Mouse (Mus musculus) C2C12 (cell line): ENCODE measurements around the gene Amer2. TPM values are rescaled to one million over a fixed set of nuclear protein-coding genes. Genes with fewer than 3 reads are reported as not detected.

Experiments used
- H3K27me3 ChIP-seq: one replicate; pipeline ENCODE4 v1.6.1; 2011; ENCODE audit not compliant: control insufficient read depth, insufficient read depth, insufficient read length
- H3K36me3 ChIP-seq: one replicate; pipeline ENCODE4 v1.6.1; 2011; ENCODE audit not compliant: control insufficient read depth, insufficient read depth
- H3K4me3 ChIP-seq: one replicate; pipeline ENCODE4 v1.5.1; 2011; ENCODE audit warnings: mild to moderate bottlenecking, control low read depth; ENCODE audit not compliant: poor library complexity, insufficient read depth, severe bottlenecking
- H3K79me2 ChIP-seq: one replicate; pipeline ENCODE4 v1.6.1; 2011; ENCODE audit not compliant: control insufficient read depth, insufficient read depth
- H3K79me3 ChIP-seq: one replicate; pipeline ENCODE4 v1.6.1; 2011; ENCODE audit warnings: low read depth, control low read depth
- H3ac ChIP-seq: one replicate; pipeline ENCODE3; 2011; ENCODE audit warnings: low read depth; ENCODE audit not compliant: control insufficient read depth, insufficient read length
- CEBPB ChIP-seq: IDR thresholded peaks from one replicate; pipeline ENCODE4 v1.6.1; 2011; ENCODE audit warnings: low read depth, mild to moderate bottlenecking, control low read depth, moderate library complexity
- CTCF ChIP-seq: IDR thresholded peaks from one replicate; pipeline ENCODE4 v1.5.1; 2011; ENCODE audit not compliant: control insufficient read depth, insufficient read depth, insufficient read length
- FOSL1 ChIP-seq: IDR thresholded peaks from one replicate; pipeline ENCODE4 v1.8.0; 2011; ENCODE audit warnings: mild to moderate bottlenecking, low read length; ENCODE audit not compliant: poor library complexity, insufficient read depth, severe bottlenecking
- MAX ChIP-seq: IDR thresholded peaks from one replicate; pipeline ENCODE4 v1.6.1; 2011; ENCODE audit warnings: mild to moderate bottlenecking, control low read depth
- MYOD1 ChIP-seq: IDR thresholded peaks from one replicate; pipeline ENCODE4 v1.6.1; 2011; ENCODE audit warnings: low read depth; ENCODE audit not compliant: control insufficient read depth, insufficient read length
- MYOG ChIP-seq: IDR thresholded peaks from one replicate; pipeline ENCODE4 v1.6.1; 2011; ENCODE audit not compliant: control insufficient read depth, insufficient read length; ENCODE audit errors: extremely low read depth
- USF1 ChIP-seq: IDR thresholded peaks from one replicate; pipeline ENCODE4 v1.6.1; 2011; ENCODE audit warnings: low read depth, mild to moderate bottlenecking, control low read depth, moderate library complexity
- polyA plus RNA-seq: library from polyadenylated mRNA; unstranded; fragments of >200 nt; fragmentation: generic; extraction: Trizol; gene quantifications from one replicate; pipeline ENCODE4 v1.2.1, GENCODE M21; 2012; ENCODE audit warnings: missing spikeins

Gene Amer2
- polyA plus RNA-seq, 1 experiment, result under 0.01 TPM

- Histone ChIP-seq H3K27me3 (no peaks in the 10 kb centered on the region), H3ac (no peak overlapping the region), H3K79me2 (no peaks in the 10 kb centered on the region), H3K79me3 (no peaks in the 10 kb centered on the region), H3K36me3 (no peaks in the 10 kb centered on the region), H3K4me3 (no peak overlapping the region)
- TF ChIP-seq MYOG (no peak), FOSL1 (no peak), USF1 (no peak), CEBPB (no peak), MAX (no peak)
Measured at GRCm38 (mm10) chr14:60425553-60425952, 52.5 kb downstream of the Amer2 start.

- Histone ChIP-seq H3K79me3 (no peaks in the 10 kb centered on the region), H3K36me3 (no peaks in the 10 kb centered on the region), H3K27me3 (no peaks in the 10 kb centered on the region), H3K79me2 (no peaks in the 10 kb centered on the region), H3ac (no peak overlapping the region), H3K4me3 (no peak overlapping the region)
- TF ChIP-seq MYOG (no peak), CEBPB (no peak), MYOD1 (no peak), MAX (no peak), CTCF (no peak), FOSL1 (no peak), USF1 (no peak)
Measured at GRCm38 (mm10) chr14:60427896-60428295, 54.8 kb downstream of the Amer2 start.

- no peak overlapping the region for H3ac ChIP-seq
- H3K27me3 ChIP-seq, result no peaks in the 10 kb centered on the region
- no peak for TF ChIP-seq FOSL1
- no peak for TF ChIP-seq MAX
- H3K79me3 ChIP-seq, result no peaks in the 10 kb centered on the region
- H3K36me3 ChIP-seq, result no peaks in the 10 kb centered on the region
- H3K4me3 ChIP-seq, result no peak overlapping the region
- no peaks in the 10 kb centered on the region for H3K79me2 ChIP-seq
Measured at GRCm38 (mm10) chr14:60429513-60429912, 56.5 kb downstream of the Amer2 start.

DNA sequence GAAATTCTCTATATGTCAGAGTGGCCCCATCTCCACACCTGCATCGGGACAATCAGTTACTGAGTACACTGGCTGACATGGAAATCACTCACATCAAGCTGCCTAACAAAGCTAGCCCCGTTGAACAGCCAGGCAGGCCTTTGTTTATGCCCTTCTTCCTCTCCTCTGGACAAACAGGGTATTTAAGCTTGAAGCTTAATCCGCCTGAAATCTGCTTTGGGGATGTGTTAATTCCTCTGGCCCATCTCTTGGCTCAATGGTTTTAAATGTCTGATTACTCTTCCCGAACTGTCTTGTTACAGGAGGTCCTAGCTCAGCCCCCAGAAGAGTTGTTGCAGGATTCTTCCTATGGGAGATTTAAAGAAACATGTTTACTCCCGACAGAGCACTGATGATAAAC, 58.5 kb downstream of the Amer2 start:
- TF ChIP-seq CEBPB (no peak), FOSL1 (no peak), MAX (no peak), MYOD1 (no peak), CTCF (no peak), MYOG (no peak), USF1 (no peak)
- Histone ChIP-seq H3K79me2 (no peaks in the 10 kb centered on the region), H3ac (no peak overlapping the region), H3K4me3 (no peak overlapping the region), H3K36me3 (no peaks in the 10 kb centered on the region), H3K79me3 (no peaks in the 10 kb centered on the region), H3K27me3 (no peaks in the 10 kb centered on the region)

GRCm38 (mm10) chr14:60432136-60432535, 59.1 kb downstream of the Amer2 start:
- no peaks in the 10 kb centered on the region for H3K79me3 ChIP-seq
- H3K79me2 ChIP-seq, result no peaks in the 10 kb centered on the region
- no peak overlapping the region for H3ac ChIP-seq
- H3K36me3 ChIP-seq, result no peaks in the 10 kb centered on the region
- TF ChIP-seq CTCF (no peak), MYOD1 (no peak), CEBPB (no peak), FOSL1 (no peak), MYOG (no peak), MAX (no peak), USF1 (no peak)
- no peak overlapping the region for H3K4me3 ChIP-seq
- no peaks in the 10 kb centered on the region for H3K27me3 ChIP-seq

DNA sequence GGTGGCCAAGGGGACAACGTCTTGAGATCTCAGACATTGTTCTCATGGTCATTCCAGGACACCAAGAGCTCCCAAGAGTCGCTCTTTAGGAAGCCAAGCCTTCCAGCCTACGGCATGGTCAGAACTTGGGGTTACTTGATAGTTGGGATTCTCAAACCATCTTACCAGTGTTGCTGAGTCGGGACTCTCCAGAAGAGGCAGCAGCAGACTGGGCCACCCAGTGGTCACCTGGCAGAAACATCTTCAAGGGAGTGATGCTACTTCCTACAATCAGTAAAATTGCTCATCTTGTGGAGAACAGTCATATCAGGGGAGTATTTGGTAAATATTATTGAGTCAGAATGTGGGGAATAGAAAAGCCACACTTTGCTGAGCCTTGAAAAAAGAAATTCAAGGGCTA, 62.5 kb downstream of the Amer2 start:
- Histone ChIP-seq H3K79me2 (no peaks in the 10 kb centered on the region), H3K36me3 (no peaks in the 10 kb centered on the region), H3K27me3 (no peaks in the 10 kb centered on the region), H3K79me3 (no peaks in the 10 kb centered on the region), H3K4me3 (no peak overlapping the region), H3ac (no peak overlapping the region)
- no peak for TF ChIP-seq MYOD1
- no peak for TF ChIP-seq USF1
- no peak for TF ChIP-seq CEBPB
- TF ChIP-seq CTCF, result no peak
- no peak for TF ChIP-seq FOSL1
- no peak for TF ChIP-seq MYOG
- TF ChIP-seq MAX, result no peak
